ENCODE assay signal across 8 mouse cellular contexts in the genomic region with DNA sequence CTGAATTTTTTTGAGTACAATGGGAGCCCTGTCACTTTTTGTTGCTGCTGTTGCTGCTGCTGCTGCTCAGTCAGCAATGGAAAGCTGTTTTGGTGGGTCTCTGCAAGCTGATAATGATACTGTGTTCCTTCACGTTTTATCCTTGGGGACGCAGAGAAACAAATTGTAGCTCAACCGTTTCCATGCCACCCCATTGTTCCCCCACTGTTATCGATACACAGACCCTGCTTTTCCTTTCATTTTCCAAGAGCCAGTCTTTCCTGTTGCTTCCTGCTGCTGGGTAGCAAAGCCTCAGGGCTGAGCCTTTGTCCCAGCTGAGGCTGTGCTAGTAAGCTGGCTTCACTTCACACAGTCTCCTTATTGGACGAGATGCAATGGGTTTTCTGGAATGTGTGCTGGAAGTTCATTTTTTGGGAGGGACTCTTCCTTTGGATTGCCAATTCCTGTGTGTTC.
DNase-seq lines count a peak whose midpoint lies in the region; ATAC-seq and TF ChIP-seq lines count a peak whose summit lies in the region.

No protein-coding gene starts in this region.

- H3K27ac ChIP-seq in testis, adult 2 months (ENCODE audit: control insufficient read depth, insufficient read depth, low read depth, low read length): peak overlapping the region; percentile 64
- H3K27ac ChIP-seq in kidney, embryonic 15.5 days: peak overlapping the region; percentile 91

- DNase-seq in testis, postnatal 10 days (ENCODE audit: low spot score): no peak
- DNase-seq in heart, adult 18-20 months: peak; percentile 75 to 88
- peak; percentile 73 for DNase-seq in lung, postnatal 25 days (ENCODE audit: low spot score)
- peak; percentile 49 for DNase-seq in testis, postnatal 14 days (ENCODE audit: low spot score)
- no peak for DNase-seq in yolk sac, embryonic 10.5 days (ENCODE audit: low spot score)

- peak overlapping the region; percentile 43 for H3K4me2 ChIP-seq in kidney, embryonic 15.5 days

- no peaks in the 10 kb centered on the region for H3K27me3 ChIP-seq in testis, adult 2 months (ENCODE audit: control insufficient read depth, insufficient read depth, low read length)
- H3K27me3 ChIP-seq in kidney, embryonic 15.5 days: no peaks in the 10 kb centered on the region

- H3K36me3 ChIP-seq in testis, adult 2 months (ENCODE audit: control insufficient read depth, insufficient read depth, low read length): no peaks in the 10 kb centered on the region
- no peaks in the 10 kb centered on the region for H3K36me3 ChIP-seq in kidney, embryonic 15.5 days

- peaks cover 13% of the 10 kb centered on the region for H3K4me1 ChIP-seq in testis, adult 2 months (ENCODE audit: control insufficient read depth, insufficient read depth, low read length)
- peaks cover 88% of the 10 kb centered on the region for H3K4me1 ChIP-seq in kidney, embryonic 15.5 days

- peak overlapping the region; percentile 33 for H3K9ac ChIP-seq in kidney, embryonic 15.5 days

- H3K9me3 ChIP-seq in kidney, embryonic 15.5 days (replicated peaks): no peaks in the 10 kb centered on the region

- no peak for TF ChIP-seq CTCF in testis, adult 2 months (IDR thresholded peaks at IDR 0.05; ENCODE audit: control insufficient read depth, insufficient read depth, insufficient replicate concordance, low read depth, low read length)

- 16% methylated on average over 5 of the region's 5 CpGs for WGBS in kidney, embryonic 15.5 days

- H3K4me3 ChIP-seq in testis, adult 2 months (ENCODE audit: control insufficient read depth, low read depth, low read length): no peak overlapping the region
- H3K4me3 ChIP-seq in kidney, embryonic 15.5 days (replicated peaks): 0 out of 2 replicates have a peak overlapping the region, but pooled peaks have one; percentile 10

- no peak for TF ChIP-seq POLR2A in testis, adult 2 months (IDR thresholded peaks at IDR 0.05; ENCODE audit: control insufficient read depth, low read depth, low read length)

- no peak for ATAC-seq in kidney, embryonic 15.5 days (replicated peaks; ENCODE audit: low FRiP score)
- no peak for ATAC-seq in megakaryocyte-erythroid progenitor cell, adult 5-6 weeks (replicated peaks; ENCODE audit: low FRiP score, low TSS enrichment, poor library complexity, severe bottlenecking)

Comparison
In these comparisons a context has a peak if more than half of its experiments do, and no peak if none do; other contexts are left out.
1. DNase-seq: peak in heart, adult 18-20 months (2 of 2), lung, postnatal 25 days (single experiment) and testis, postnatal 14 days (single experiment); none in testis, postnatal 10 days (single experiment) and yolk sac, embryonic 10.5 days (single experiment).